Mouse (Mus musculus) limb, embryonic 11.5 days (tissue): ENCODE measurements around the gene Hrh2. TPM values are rescaled to one million over a fixed set of nuclear protein-coding genes. Genes with fewer than 3 reads are reported as not detected.
A peak's percentile ranks its signal among the peaks of the same experiment; 100 is the strongest.

Experiments
- ATAC-seq: fragments of 200-750 bp; cut with Nextera tagmentation; 2 replicates; pipeline ENCODE4 v1.8.0; 2017; ENCODE audit warnings: low read depth; ENCODE audit not compliant: insufficient number of reproducible peaks, low FRiP score, low TSS enrichment
- DNase-seq: peaks from one replicate; pipeline ENCODE4 v3.0.0-alpha.2; 2015; ENCODE audit warnings: low spot score
- H3K27ac ChIP-seq: fragments of 300-500 bp; sonication (generic); replicated peaks from 2 replicates; pipeline ENCODE4 v1.5.1; 2014; ENCODE audit warnings: low read depth, mild to moderate bottlenecking, low read length
- H3K27me3 ChIP-seq: fragments of 300-500 bp; sonication (generic); 2 replicates; pipeline ENCODE4 v1.6.1; 2014; ENCODE audit warnings: mild to moderate bottlenecking, low read length, mixed read lengths; ENCODE audit not compliant: control insufficient read depth, insufficient read depth
- H3K36me3 ChIP-seq: fragments of 300-500 bp; sonication (generic); 2 replicates; pipeline ENCODE4 v1.6.1; 2014; ENCODE audit warnings: mild to moderate bottlenecking, low read length, moderate library complexity, mixed read lengths; ENCODE audit not compliant: control insufficient read depth, insufficient read depth
- H3K4me1 ChIP-seq: fragments of 300-500 bp; sonication (generic); 2 replicates; pipeline ENCODE4 v1.6.1; 2014; ENCODE audit warnings: low read length, mixed read lengths; ENCODE audit not compliant: control insufficient read depth, insufficient read depth
- H3K4me2 ChIP-seq: fragments of 300-500 bp; sonication (generic); 2 replicates; pipeline ENCODE4 v1.6.1; 2014; ENCODE audit warnings: low read depth, mild to moderate bottlenecking, moderate library complexity; ENCODE audit not compliant: severe bottlenecking
- H3K4me3 ChIP-seq: fragments of 300-500 bp; sonication (generic); 2 replicates; pipeline ENCODE4 v1.5.1; 2014; ENCODE audit warnings: low read depth, low read length
- H3K9ac ChIP-seq: fragments of 300-500 bp; sonication (generic); 2 replicates; pipeline ENCODE4 v1.6.1; 2014; ENCODE audit warnings: mild to moderate bottlenecking, low read length
- H3K9me3 ChIP-seq: fragments of 300-500 bp; sonication (generic); 2 replicates; pipeline ENCODE4 v1.6.1; 2016; ENCODE audit warnings: low read length; ENCODE audit not compliant: control insufficient read depth
- WGBS: fragments of 180-500 bp; shearing (Covaris S2); extraction: QIAGEN DNeasy Blood & Tissue Kit; methylation state at CpG from one replicate; pipeline ENCODE4 v1.1.7; 2014; 5-methylcytosine and 5-hydroxymethylcytosine counted together
- polyA plus RNA-seq: library from polyadenylated mRNA; unstranded; fragments of >200 nt; fragmentation: Nextera tagmentation; extraction: Ambion mirVana; gene quantifications from 2 replicates; pipeline ENCODE4 v1.2.1, GENCODE M21; 2014

Gene Hrh2
- polyA plus RNA-seq: not detected in 2 replicates

- no peaks in the 10 kb centered on the region for H3K9me3 ChIP-seq
- WGBS: 1% methylated on average over 29 of the region's 31 CpGs
- H3K9ac ChIP-seq: no peak within 1 kb of the TSS; the same call in 1 of the 2 replicates
- peaks cover 22% of the 10 kb centered on the region for H3K27me3 ChIP-seq
- no peaks in the 10 kb centered on the region for H3K36me3 ChIP-seq
- ATAC-seq (no peak), DNase-seq (no peak)
- peak within 1 kb of the TSS; percentile 15 for H3K4me3 ChIP-seq
- no peaks in the 10 kb centered on the region for H3K4me1 ChIP-seq
- H3K4me2 ChIP-seq: peak within 1 kb of the TSS; percentile 50
- H3K27ac ChIP-seq: no peak within 1 kb of the TSS
These were observed at the start of gene Hrh2 for GRCm38 (mm10) chr13:54192021-54192481. Gene Hrh2, plus strand, starts transcription at chr13:54192129.

GRCm38 (mm10) chr13:54143788-54144187 is 48.1 kb upstream of the Hrh2 start:
- Histone ChIP-seq H3K36me3 (no peaks in the 10 kb centered on the region), H3K9ac (no peak overlapping the region), H3K27me3 (no peaks in the 10 kb centered on the region), H3K9me3 (no peaks in the 10 kb centered on the region), H3K4me1 (no peaks in the 10 kb centered on the region), H3K4me3 (no peak overlapping the region), H3K27ac (no peak overlapping the region), H3K4me2 (no peak overlapping the region)
- whole genome bisulfite sequencing: 66% methylated on average over 5 of the region's 5 CpGs
- DNase-seq: no peak
- ATAC-seq: no peak

- no peak for ATAC-seq
- no peak overlapping the region for H3K9ac ChIP-seq
- H3K27me3 ChIP-seq: no peaks in the 10 kb centered on the region
- H3K4me1 ChIP-seq: no peaks in the 10 kb centered on the region
- H3K36me3 ChIP-seq: no peaks in the 10 kb centered on the region
- 80% methylated on average over 5 of the region's 5 CpGs for WGBS
- no peaks in the 10 kb centered on the region for H3K9me3 ChIP-seq
- no peak overlapping the region for H3K4me3 ChIP-seq
- H3K27ac ChIP-seq: no peak overlapping the region
- no peak for DNase-seq
- H3K4me2 ChIP-seq: no peak overlapping the region
These were observed 47.3 kb upstream of the Hrh2 start for GRCm38 (mm10) chr13:54144624-54145023.

- no peak overlapping the region for H3K4me3 ChIP-seq
- DNase-seq: no peak
These were observed 44.6 kb upstream of the Hrh2 start for GRCm38 (mm10) chr13:54147328-54147727.

GRCm38 (mm10) chr13:54152421-54152820 is 39.5 kb upstream of the Hrh2 start:
- Histone ChIP-seq H3K4me2 (no peak overlapping the region), H3K4me3 (no peak overlapping the region), H3K27me3 (no peaks in the 10 kb centered on the region), H3K4me1 (no peaks in the 10 kb centered on the region), H3K9ac (no peak overlapping the region), H3K9me3 (no peaks in the 10 kb centered on the region), H3K36me3 (no peaks in the 10 kb centered on the region), H3K27ac (no peak overlapping the region)
- no peak for DNase-seq
- no peak for ATAC-seq
- WGBS: 88% methylated on average over 1 of the region's 1 CpGs

More at GRCm38 (mm10) chr13:54147328-54147727, 44.6 kb upstream of the Hrh2 start:
- H3K4me1 ChIP-seq: no peaks in the 10 kb centered on the region
- no peak overlapping the region for H3K4me2 ChIP-seq
- H3K9me3 ChIP-seq: no peaks in the 10 kb centered on the region
- H3K36me3 ChIP-seq: no peaks in the 10 kb centered on the region
- no peak overlapping the region for H3K27ac ChIP-seq
- H3K9ac ChIP-seq: no peak overlapping the region
- no peaks in the 10 kb centered on the region for H3K27me3 ChIP-seq
- no peak for ATAC-seq
- WGBS: 73% methylated on average over 1 of the region's 1 CpGs

GRCm38 (mm10) chr13:54152911-54153310 is 39.0 kb upstream of the Hrh2 start:
- no peaks in the 10 kb centered on the region for H3K27me3 ChIP-seq
- no peaks in the 10 kb centered on the region for H3K4me1 ChIP-seq
- H3K9me3 ChIP-seq: no peaks in the 10 kb centered on the region
- no peaks in the 10 kb centered on the region for H3K36me3 ChIP-seq
- no peak overlapping the region for H3K4me2 ChIP-seq
- H3K9ac ChIP-seq: no peak overlapping the region
- no peak for ATAC-seq
- no peak overlapping the region for H3K4me3 ChIP-seq
- no peak for DNase-seq
- H3K27ac ChIP-seq: no peak overlapping the region
- WGBS: 45% methylated on average over 7 of the region's 7 CpGs

- WGBS: 12% methylated on average over 9 of the region's 9 CpGs
- Histone ChIP-seq H3K27ac (no peak overlapping the region), H3K4me3 (no peak overlapping the region), H3K9me3 (no peaks in the 10 kb centered on the region), H3K27me3 (no peaks in the 10 kb centered on the region), H3K4me2 (no peak overlapping the region), H3K36me3 (no peaks in the 10 kb centered on the region), H3K4me1 (no peaks in the 10 kb centered on the region), H3K9ac (no peak overlapping the region)
- DNase-seq (no peak), ATAC-seq (no peak)
These were observed 38.2 kb upstream of the Hrh2 start for GRCm38 (mm10) chr13:54153672-54154218.

- no peaks in the 10 kb centered on the region for H3K4me1 ChIP-seq
- no peaks in the 10 kb centered on the region for H3K27me3 ChIP-seq
- H3K9me3 ChIP-seq: no peaks in the 10 kb centered on the region
- no peaks in the 10 kb centered on the region for H3K36me3 ChIP-seq
- DNase-seq: no peak
- no peak for ATAC-seq
- no peak overlapping the region for H3K4me3 ChIP-seq
- H3K27ac ChIP-seq: no peak overlapping the region
- WGBS: 87% methylated on average over 2 of the region's 2 CpGs
- H3K9ac ChIP-seq: no peak overlapping the region
- H3K4me2 ChIP-seq: no peak overlapping the region
These were observed 36.1 kb upstream of the Hrh2 start for GRCm38 (mm10) chr13:54155822-54156221.

- DNase-seq: no peak
- Histone ChIP-seq H3K4me1 (no peaks in the 10 kb centered on the region), H3K36me3 (no peaks in the 10 kb centered on the region), H3K27me3 (no peaks in the 10 kb centered on the region), H3K9ac (no peak overlapping the region), H3K9me3 (no peaks in the 10 kb centered on the region), H3K4me2 (no peak overlapping the region), H3K4me3 (no peak overlapping the region), H3K27ac (no peak overlapping the region)
- no peak for ATAC-seq
- WGBS: 9% methylated on average over 7 of the region's 7 CpGs
These were observed 32.7 kb upstream of the Hrh2 start for GRCm38 (mm10) chr13:54159256-54159655.
